Mouse (Mus musculus): ENCODE data around the gene Hook1.

DNA sequence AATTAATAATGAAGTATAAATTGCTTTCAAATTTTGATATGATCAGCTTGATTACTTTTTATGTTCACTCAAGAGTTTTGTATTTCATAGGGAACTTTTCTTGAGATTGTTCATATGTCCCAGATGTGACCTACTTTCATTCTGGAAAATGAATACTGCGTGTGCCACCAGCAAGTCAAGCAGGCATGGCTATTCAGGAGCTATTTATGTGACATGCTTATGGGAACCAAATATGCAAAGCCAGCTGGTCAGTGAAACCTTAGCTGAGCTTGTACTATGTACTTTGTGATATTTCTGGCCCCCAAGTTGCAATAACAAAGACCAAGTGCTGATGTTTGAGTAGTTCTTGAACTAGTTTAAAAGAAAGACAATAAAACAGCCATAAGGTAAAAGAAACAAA is 19.1 kb upstream of the Hook1 start:
- no peak for TF ChIP-seq CTCF (IDR thresholded peaks at IDR 0.05; ENCODE audit: extremely low read depth, insufficient read depth, insufficient read length, insufficient replicate concordance)
- no peak for TF ChIP-seq POLR2A (IDR thresholded peaks at IDR 0.05; ENCODE audit: low read depth, low read length)
